Mouse (Mus musculus): ENCODE results near the gene Col18a1.

DNA sequence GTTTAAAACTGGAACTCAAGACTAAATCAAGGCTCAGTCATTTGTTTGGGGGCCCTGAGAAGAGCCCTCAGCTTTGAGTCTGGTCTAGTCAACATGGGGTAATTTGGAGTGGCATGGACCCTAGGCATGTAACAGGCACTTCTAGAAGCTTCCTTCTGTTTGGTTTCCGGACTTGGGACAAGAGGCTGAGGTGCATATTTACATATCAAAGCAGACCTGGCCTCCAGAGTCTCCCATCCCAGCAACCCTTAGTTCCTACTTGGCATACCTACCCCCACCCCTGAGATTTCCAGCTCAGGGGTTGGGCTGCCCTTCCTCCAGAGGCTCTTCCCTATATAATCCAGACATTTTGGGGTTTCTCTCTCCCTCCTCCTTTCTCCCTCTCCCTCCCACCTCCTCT lies 20.4 kb downstream of the Col18a1 start:
- TF ChIP-seq POLR2A (IDR thresholded peaks at IDR 0.05; ENCODE audit: borderline replicate concordance, extremely low read depth, insufficient read depth, insufficient read length, poor library complexity, severe bottlenecking) (no peak), CTCF (IDR thresholded peaks at IDR 0.05; ENCODE audit: borderline replicate concordance, extremely low read depth, insufficient read depth, insufficient read length) (no peak)
